9 mouse cellular contexts compared by ENCODE assay signal in the genomic region with DNA sequence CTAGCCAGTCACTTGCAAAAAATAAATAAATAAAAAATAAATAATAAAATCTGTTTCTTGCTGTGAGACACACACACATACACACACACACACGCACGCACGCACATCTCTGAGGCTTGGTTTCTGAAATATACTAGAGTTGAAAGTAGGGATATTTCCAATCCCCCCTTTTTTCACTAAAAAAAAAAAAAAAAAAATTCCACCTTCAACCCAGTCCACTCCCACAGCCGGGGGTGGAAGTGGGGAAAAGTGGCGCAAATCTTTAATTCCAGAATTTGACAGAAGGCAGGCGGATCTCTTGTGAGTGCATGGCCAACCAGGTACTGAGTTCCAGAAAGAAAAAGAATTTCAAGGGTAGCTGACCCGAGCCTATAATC. TPM values are rescaled to one million over a fixed set of nuclear protein-coding genes. Genes with fewer than 3 reads are reported as not detected.
A peak's percentile ranks its signal among the peaks of the same experiment; 100 is the strongest.
DNase-seq lines count a peak whose midpoint lies in the region; ATAC-seq and TF ChIP-seq lines count a peak whose summit lies in the region.
"Had no signal": no experiment of that assay in that cellular context is flagged by ENCODE, and none has a peak within 500 bp of the region (broad histone marks: within the 10 kb centered on the region; RNA-seq: fewer than 3 reads in every experiment).

No protein-coding gene starts in this region.

- H3K4me1 ChIP-seq in lung, postnatal 0 days (ENCODE audit: insufficient read depth, low read depth, low read length), result 0 out of 2 replicates have a peak, but pooled peaks cover 2% of the 10 kb centered on the region
- 0 out of 2 replicates have a peak, but pooled peaks cover 6% of the 10 kb centered on the region for H3K4me1 ChIP-seq in forebrain, embryonic 16.5 days (replicated peaks; ENCODE audit: control insufficient read depth, insufficient read depth, low read length)
- peaks cover 9 to 18% of the 10 kb centered on the region in 2 experiments for H3K4me1 ChIP-seq in liver, embryonic 14.5 days (replicated peaks; ENCODE audit: control insufficient read depth in 2 of 2, insufficient read depth in 2 of 2, low read length in 1 of 2)
- no peaks in the 10 kb centered on the region for H3K4me1 ChIP-seq in stomach, postnatal 0 days (replicated peaks; ENCODE audit: control insufficient read depth, insufficient read depth)

- peak overlapping the region; percentile 56 for H3K4me3 ChIP-seq in lung, postnatal 0 days (ENCODE audit: low read depth, low read length)
- peak overlapping the region; percentile 70 for H3K4me3 ChIP-seq in forebrain, embryonic 16.5 days (replicated peaks; ENCODE audit: low read length)
- H3K4me3 ChIP-seq in liver, embryonic 14.5 days (ENCODE audit: insufficient read depth in 1 of 2, low read depth in 2 of 2, low read length in 2 of 2), result peak overlapping the region; percentile 17 to 81; a peak in 3 of 4 replicates
- H3K4me3 ChIP-seq in stomach, postnatal 0 days (ENCODE audit: low read depth, low read length), result peak overlapping the region; percentile 62

- ATAC-seq in lung, postnatal 0 days, result no peak
- ATAC-seq in forebrain, embryonic 16.5 days, result peak; percentile 7; the same call in 1 of the 2 replicates
- no peak for ATAC-seq in liver, embryonic 14.5 days (ENCODE audit: insufficient read depth)
- ATAC-seq in stomach, postnatal 0 days (ENCODE audit: low FRiP score, low TSS enrichment), result no peak

- H3K27ac ChIP-seq in lung, postnatal 0 days (ENCODE audit: low read length), result no peak overlapping the region
- no peak overlapping the region for H3K27ac ChIP-seq in forebrain, embryonic 16.5 days (ENCODE audit: low read length)
- H3K27ac ChIP-seq in liver, embryonic 14.5 days, result no peak overlapping the region
- H3K27ac ChIP-seq in stomach, postnatal 0 days (replicated peaks), result no peak overlapping the region

- TF ChIP-seq EP300 in lung, postnatal 0 days (IDR thresholded peaks at IDR 0.05), result no peak
- no peak for TF ChIP-seq EP300 in liver, embryonic 14.5 days (IDR thresholded peaks at IDR 0.05; ENCODE audit: low read depth)
- no peak for TF ChIP-seq EP300 in stomach, postnatal 0 days (optimal IDR thresholded peaks at IDR 0.05)

- H3K27me3 ChIP-seq in lung, postnatal 0 days (replicated peaks; ENCODE audit: insufficient read depth, low read length), result peaks cover 4% of the 10 kb centered on the region
- H3K27me3 ChIP-seq in forebrain, embryonic 16.5 days (replicated peaks; ENCODE audit: control insufficient read depth, insufficient read depth, low read length), result peaks cover 16% of the 10 kb centered on the region
- H3K27me3 ChIP-seq in liver, embryonic 14.5 days (ENCODE audit: control insufficient read depth, insufficient read depth, low read length), result peaks cover 2% of the 10 kb centered on the region; the same call in 1 of the 2 replicates
- H3K27me3 ChIP-seq in stomach, postnatal 0 days (ENCODE audit: control insufficient read depth, insufficient read depth, low read length), result no peaks in the 10 kb centered on the region

- peak overlapping the region; percentile 94 for H3K4me2 ChIP-seq in lung, postnatal 0 days (replicated peaks; ENCODE audit: low read depth, low read length)
- H3K4me2 ChIP-seq in forebrain, embryonic 16.5 days (ENCODE audit: low read length), result peak overlapping the region; percentile 75
- peak overlapping the region; percentile 85 for H3K4me2 ChIP-seq in liver, embryonic 14.5 days (ENCODE audit: low read depth)
- peak overlapping the region; percentile 91 for H3K4me2 ChIP-seq in stomach, postnatal 0 days (replicated peaks; ENCODE audit: low read depth)

- no peak for DNase-seq in lung, postnatal 0 days (ENCODE audit: low spot score)
- no peak for DNase-seq in lung, postnatal 10 days
- DNase-seq in liver, embryonic 14.5 days (ENCODE audit: low read depth in 3 of 3, low spot score in 3 of 3), result no peak
- no peak for DNase-seq in stomach, postnatal 0 days (ENCODE audit: low spot score)
- DNase-seq in c-Kit-positive CD71-positive TER-119-positive erythroid progenitor cells, embryonic 14.5 days (ENCODE audit: low spot score), result no peak
- DNase-seq in layer of hippocampus, adult 11-12 months (ENCODE audit: low spot score), result no peak

- 41% methylated on average over 7 of the region's 7 CpGs for WGBS in lung, postnatal 0 days
- WGBS in forebrain, embryonic 16.5 days, result 32% methylated on average over 7 of the region's 7 CpGs
- 21% methylated on average over 7 of the region's 7 CpGs for WGBS in liver, embryonic 14.5 days (ENCODE audit: insufficient replicate concordance)
- WGBS in stomach, postnatal 0 days, result 44% methylated on average over 7 of the region's 7 CpGs

- no peaks in the 10 kb centered on the region for H3K9me3 ChIP-seq in lung, postnatal 0 days (ENCODE audit: low read length)
- no peaks in the 10 kb centered on the region for H3K9me3 ChIP-seq in forebrain, embryonic 16.5 days (ENCODE audit: control insufficient read depth, low read length)
- no peaks in the 10 kb centered on the region for H3K9me3 ChIP-seq in liver, embryonic 14.5 days (ENCODE audit: control insufficient read depth, low read length)
- H3K9me3 ChIP-seq in stomach, postnatal 0 days (ENCODE audit: control insufficient read depth, low read length), result no peaks in the 10 kb centered on the region

- no peaks in the 10 kb centered on the region for H3K36me3 ChIP-seq in lung, postnatal 0 days (ENCODE audit: insufficient read depth, low read length)
- no peaks in the 10 kb centered on the region for H3K36me3 ChIP-seq in forebrain, embryonic 16.5 days (ENCODE audit: control insufficient read depth, insufficient read depth)
- no peaks in the 10 kb centered on the region; the same call in 1 of the 2 replicates for H3K36me3 ChIP-seq in liver, embryonic 14.5 days (replicated peaks; ENCODE audit: control insufficient read depth, insufficient read depth, low read depth)
- no peaks in the 10 kb centered on the region for H3K36me3 ChIP-seq in stomach, postnatal 0 days (ENCODE audit: control insufficient read depth, insufficient read depth, low read length)

- TF ChIP-seq CTCF in lung, postnatal 0 days (IDR thresholded peaks at IDR 0.05), result no peak
- TF ChIP-seq CTCF in liver, embryonic 14.5 days (IDR thresholded peaks at IDR 0.05; ENCODE audit: low read depth), result no peak
- no peak for TF ChIP-seq CTCF in stomach, postnatal 0 days (IDR thresholded peaks at IDR 0.05; ENCODE audit: low read depth)

- no peak overlapping the region for H3K9ac ChIP-seq in lung, postnatal 0 days (replicated peaks; ENCODE audit: low read depth)
- no peak overlapping the region for H3K9ac ChIP-seq in forebrain, embryonic 16.5 days (replicated peaks; ENCODE audit: low read depth, low read length)
- peak overlapping the region; percentile 51 for H3K9ac ChIP-seq in liver, embryonic 14.5 days (replicated peaks)
- H3K9ac ChIP-seq in stomach, postnatal 0 days (ENCODE audit: low read length), result no peak overlapping the region

RNA-seq across cellular contexts. Expression of a gene that starts 37.2 kb away (rescaled TPM):
- polyA plus RNA-seq in lung, postnatal 0 days (2015; fragmentation: Nextera tagmentation; extraction: Ambion mirVana), result 0.12 and 0.19 TPM in 2 replicates
- not detected in 2 replicates for polyA plus RNA-seq in forebrain, embryonic 16.5 days (2015; fragmentation: Nextera tagmentation; extraction: Ambion mirVana)
- not detected in 2 replicates for polyA plus RNA-seq in liver, embryonic 14.5 days (2012; rRNA removed)
- polyA plus RNA-seq in liver, embryonic 14.5 days (2014; fragmentation: Nextera tagmentation; extraction: Ambion mirVana), result not detected in 2 replicates
- 0.18 and 0.36 TPM in 2 replicates for polyA plus RNA-seq in stomach, postnatal 0 days (2015; fragmentation: Nextera tagmentation; extraction: Ambion mirVana)
- polyA plus RNA-seq: frontal cortex, adult 2 months; lung, adult 2 months had no signal
